Mouse (Mus musculus): Measurements from ENCODE around the gene Phf24. TPM values are rescaled to one million over a fixed set of nuclear protein-coding genes. Genes with fewer than 3 reads are reported as not detected.
A peak's percentile ranks its signal among the peaks of the same experiment; 100 is the strongest.
"Not testable (repeated sequence)": the region's sequence is repeated elsewhere in the genome, so short reads cannot be mapped to it uniquely, and the experiment has no call there.

Phf24 gene
- total RNA-seq, 4 experiments from 2014 or later = 0.27 to 0.67 (median 0.50) TPM

DNA sequence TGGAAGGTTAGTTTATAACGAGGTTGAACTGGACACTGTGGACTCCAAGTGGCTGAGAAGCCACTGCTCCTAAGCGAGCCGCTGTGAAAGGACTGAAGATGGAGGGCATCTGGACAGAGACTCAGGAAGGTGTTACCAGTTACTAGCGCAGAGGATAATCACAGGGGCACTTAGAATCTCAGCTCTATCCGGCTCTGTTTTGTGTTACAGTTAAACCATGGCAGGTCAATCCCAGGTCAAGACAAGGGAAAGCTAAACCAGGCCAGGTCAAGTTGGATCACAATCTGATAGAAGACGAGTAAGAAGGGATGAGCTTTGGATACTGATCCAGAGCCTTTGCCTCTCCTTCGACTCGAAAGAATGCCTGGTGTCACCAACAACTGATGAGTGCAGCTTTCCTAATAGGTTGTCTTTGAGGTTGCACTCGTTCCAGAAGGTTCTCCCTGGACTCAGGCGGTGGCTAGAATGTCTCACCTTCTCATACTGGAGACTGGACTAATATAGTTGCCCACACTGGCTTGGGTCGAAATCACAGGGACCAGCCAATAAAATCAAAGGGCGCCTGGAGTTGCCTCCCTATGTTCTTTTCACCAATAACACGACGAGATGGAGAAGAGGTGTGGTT, 32.7 kb downstream of the Phf24 start:
- DNase-seq (ENCODE audit: low spot score in 2 of 2) = no peak

DNA sequence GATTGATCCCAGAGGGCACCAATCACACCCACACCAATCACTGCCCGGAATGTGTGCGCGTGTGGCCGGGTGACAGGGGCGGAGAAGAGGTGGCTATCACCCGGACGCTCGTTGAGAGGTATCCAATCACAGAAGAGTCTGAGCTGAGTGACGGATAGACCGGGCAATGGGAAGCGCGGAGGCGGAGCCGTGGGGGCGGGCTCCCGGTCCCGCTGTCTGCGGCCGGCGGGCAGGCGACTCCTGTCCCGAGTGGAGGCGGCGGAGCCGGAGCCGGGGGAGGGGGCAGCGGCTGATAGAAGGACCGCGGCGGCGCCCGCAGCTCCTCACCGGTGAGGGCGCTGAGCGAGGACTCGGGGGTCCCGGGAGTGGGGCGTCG, 33.2 kb downstream of the Phf24 start, which contains the start of gene Dnajb5:
Gene Dnajb5 (plus strand): TSS at position 139 of the 376 bp plus-strand sequence.
- DNase-seq (ENCODE audit: low spot score in 2 of 2) = peak; percentile 98 to 99

DNA sequence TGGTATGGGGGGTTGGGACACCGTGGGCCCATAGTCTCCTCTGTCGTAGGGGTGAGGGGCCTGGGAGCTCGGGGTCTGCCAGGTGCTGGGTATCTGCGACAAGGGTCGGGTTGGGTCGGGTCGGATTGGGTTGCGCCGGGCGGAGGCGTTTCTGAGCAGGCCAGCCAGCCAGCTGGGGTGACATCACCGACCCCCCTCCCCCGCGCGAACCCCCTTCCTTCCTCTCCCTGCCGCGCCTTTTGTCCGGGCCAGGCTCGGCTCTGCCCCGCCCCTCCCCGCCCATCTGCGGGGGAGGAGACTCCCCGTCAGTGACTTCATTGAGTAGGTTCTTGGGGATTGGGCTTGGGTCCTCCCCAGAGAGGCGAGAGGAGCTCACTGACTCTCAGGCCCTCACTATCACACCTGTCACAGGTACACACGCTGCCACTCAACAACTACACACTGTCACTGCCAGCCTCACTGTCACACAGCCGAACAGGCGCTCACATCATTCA, 33.7 kb downstream of the Phf24 start:
- peak; percentile 91 to 92 for DNase-seq (ENCODE audit: low spot score in 2 of 2)

DNA sequence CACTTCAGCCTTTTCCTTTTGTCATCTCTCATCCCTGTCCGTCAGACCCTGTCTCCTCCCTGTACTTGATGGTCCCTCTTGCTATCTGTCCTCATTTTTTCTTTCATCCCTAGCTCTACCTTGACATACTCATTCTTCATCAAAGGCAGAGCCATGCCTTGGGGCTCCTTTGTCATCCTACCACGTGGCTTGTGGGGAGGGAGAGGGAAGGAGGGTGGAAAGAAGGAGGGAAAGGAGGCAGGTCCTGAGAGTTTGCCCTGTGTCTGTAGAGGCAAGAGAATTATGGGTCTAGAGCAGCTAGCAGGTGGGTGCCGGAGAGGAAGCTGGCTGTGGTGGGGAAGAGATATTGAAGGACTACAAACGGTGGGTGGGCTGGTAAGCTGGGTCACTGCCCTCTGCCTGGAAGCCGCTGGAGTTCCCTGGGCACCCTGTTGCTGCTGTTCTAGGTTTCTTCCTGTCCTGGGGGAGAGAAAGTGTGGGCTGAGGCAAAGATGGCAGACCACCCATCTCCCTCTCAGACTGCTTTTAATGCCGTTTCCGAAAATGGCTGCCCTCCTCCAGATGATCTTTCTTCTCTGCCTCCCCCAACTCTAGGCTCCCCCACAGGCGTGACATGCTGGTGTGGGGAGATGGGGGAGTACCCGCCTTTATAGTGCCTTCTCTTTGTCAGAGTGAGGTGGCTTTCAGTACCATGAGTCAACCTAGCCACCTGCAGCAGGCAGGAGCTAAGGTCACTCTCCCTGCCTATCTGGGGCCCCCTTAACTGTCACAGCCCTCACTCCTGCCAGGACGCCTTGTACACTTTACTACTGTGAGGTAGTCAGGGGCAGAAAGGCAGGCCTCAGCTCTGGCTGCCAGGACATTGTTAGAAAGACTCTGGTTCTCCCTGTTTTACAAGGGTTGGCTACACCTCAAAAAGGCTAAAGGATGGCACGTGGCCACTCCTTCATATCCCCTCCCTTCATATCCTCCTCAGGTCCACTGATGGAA, 35.0 kb downstream of the Phf24 start:
- DNase-seq (ENCODE audit: low spot score in 2 of 2) = peak in 1 of 2 experiments; percentile 26

DNA sequence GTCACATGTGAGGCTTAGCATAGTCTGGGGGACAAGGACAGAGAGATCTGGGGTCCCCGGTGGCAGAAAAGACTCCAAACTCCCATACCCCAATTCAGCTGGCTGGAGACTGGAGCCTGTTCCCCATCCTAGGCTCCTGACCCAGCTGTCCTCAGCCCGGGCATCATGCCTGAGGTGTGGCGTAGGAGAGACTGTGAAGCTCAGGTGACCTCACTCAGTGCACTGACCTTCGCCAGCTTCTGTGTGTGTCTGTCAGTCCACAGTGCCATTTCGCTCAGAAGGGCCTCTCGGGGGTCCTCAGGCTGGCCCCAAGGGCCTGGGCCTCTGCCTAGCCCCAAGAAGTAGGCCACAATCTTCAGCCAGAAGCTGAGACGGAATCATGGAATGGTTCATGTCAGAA, 36.1 kb downstream of the Phf24 start:
- DNase-seq (ENCODE audit: low spot score in 2 of 2) = peak; percentile 78 to 87

DNA sequence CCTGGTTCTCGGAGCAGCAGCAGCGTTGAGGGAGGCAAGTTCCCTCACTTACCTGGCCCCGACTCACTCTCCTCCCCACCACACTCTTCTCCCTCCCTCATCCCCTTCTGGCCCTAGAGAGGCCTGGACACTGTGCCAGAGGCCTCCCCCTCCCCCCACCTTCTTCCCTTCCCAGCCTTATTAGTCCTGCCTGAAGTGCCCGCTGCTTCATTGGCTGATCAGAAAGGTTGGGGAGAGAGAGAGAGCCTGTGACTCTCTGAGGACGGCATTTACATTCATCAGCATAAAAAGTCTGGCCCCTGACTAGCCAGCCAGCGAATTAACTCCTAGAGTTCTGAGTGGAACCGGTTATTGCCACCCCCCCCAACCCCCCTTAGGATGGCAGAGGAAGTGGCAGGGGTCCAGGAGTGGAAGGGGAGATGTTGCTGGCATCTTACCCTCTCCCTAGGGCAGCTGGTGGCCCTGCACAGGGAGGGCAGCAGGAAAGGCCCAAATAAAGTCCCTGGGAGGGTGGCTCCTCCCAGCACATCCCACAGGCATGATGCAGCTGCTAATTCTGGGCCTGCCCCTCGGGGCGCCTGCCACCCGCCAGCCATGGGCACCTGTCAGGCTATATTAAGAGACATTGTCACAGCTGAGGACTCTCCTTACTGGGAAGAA, 37.1 kb downstream of the Phf24 start:
- DNase-seq (ENCODE audit: low spot score in 2 of 2) = peak; percentile 84 to 89

DNA sequence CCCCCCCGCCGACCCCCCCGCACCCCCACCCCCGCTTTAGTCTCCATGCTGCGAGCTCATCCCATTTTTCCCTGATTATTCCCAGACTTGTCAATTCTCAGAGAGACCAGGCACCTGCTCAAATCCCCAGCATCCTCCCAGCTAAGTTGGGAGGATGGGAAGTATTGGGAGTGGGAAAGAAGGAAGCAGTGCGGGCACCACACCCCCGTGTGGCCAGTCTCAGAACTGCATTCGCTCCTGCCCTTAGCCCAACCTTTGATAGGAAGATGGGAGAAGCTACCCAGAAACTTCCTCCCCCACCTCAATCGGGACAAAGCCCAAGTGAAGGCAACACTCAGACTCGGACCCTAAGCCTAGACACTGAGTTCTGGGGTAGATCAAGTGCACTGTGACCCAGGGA, 37.8 kb downstream of the Phf24 start:
- peak; percentile 81 to 82 for DNase-seq (ENCODE audit: low spot score in 2 of 2)

DNA sequence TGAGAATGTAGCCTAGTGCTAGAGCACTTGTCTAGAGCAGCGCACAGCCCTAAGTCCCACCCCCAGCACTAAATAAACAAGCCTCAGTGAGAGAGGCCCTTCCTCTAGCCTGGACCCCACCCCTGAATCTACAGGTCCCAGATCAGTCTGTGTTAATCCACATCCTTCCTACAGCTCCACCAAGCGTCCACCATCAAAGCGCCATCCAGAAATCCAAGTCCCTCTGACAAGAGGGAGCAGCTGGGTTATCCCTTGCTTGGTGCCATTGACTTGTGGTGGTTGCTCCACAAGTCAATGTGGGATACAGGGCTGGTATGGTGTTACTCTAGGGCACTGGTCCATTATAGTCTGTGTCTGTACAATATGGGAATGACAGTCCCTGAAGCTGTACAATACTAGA, 38.7 kb downstream of the Phf24 start:
- DNase-seq (ENCODE audit: low spot score in 2 of 2) = no peak

DNA sequence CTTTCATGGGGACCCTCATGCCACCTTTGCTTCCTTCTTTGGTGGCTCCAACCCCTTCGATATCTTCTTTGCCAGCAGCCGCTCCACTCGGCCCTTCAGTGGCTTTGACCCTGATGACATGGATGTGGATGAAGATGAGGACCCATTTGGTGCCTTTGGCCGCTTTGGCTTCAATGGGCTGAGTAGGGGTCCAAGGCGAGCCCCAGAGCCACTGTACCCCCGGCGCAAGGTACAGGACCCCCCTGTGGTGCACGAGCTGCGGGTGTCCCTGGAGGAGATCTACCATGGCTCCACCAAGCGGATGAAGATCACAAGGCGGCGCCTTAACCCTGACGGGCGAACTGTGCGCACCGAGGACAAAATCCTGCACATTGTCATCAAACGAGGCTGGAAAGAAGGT, 40.1 kb downstream of the Phf24 start:
- no peak for DNase-seq (ENCODE audit: low spot score in 2 of 2)

DNA sequence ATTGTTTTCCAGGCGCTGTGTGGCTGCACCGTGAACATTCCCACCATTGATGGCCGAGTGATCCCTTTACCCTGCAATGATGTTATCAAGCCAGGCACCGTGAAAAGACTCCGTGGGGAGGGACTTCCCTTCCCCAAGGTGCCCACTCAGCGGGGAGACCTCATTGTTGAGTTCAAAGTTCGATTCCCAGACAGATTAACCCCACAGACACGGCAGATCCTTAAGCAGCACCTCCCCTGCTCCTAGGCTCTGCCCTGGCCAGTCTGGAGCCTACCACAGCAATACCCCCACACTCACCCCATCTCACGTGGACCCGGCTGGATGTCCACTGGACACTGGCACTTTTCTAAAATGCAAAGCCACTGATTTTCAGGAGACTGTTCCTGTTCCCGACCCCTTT, 40.8 kb downstream of the Phf24 start:
- no peak for DNase-seq (ENCODE audit: low spot score in 2 of 2)

DNA sequence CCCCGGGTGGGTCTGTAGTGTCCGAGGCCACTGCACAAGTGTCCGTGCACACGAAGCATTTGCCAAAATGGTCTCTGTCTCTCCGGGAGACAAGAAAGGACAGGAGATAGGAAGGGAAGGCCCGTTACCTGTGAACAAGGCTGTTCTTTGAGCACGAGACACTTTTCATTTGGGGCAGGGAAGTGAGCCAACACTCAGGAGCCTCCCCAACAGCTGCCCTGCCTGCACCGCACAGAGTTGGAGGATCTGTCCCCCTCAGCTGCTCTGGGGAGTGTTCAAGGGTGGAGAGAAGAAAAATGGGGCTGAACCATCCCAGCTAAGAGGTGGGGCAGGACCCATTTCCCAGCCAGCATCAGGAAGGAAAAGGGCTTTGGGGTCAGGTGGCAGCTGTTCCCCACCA, 41.5 kb downstream of the Phf24 start:
- no peak for DNase-seq (ENCODE audit: low spot score in 2 of 2)

DNA sequence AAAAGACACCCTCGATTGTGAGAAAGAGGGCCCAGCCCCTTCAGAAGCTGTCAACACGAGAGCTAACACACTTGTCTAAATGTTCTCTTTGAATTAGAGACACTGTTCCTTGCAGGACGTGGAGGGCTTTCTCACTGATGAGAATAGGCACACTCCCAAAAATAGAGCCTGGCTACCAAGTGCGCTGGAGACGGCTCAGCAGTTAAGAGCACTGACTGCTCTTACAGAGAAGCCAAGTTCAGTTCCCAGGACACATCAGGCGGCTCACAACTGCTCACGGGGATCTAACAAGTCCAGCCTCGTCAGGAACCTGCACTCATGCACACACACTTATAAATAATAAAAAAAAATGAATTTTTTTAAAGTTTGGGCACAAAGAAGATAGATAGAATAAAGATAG, 42.5 kb downstream of the Phf24 start:
- DNase-seq (ENCODE audit: low spot score in 2 of 2) = no peak

DNA sequence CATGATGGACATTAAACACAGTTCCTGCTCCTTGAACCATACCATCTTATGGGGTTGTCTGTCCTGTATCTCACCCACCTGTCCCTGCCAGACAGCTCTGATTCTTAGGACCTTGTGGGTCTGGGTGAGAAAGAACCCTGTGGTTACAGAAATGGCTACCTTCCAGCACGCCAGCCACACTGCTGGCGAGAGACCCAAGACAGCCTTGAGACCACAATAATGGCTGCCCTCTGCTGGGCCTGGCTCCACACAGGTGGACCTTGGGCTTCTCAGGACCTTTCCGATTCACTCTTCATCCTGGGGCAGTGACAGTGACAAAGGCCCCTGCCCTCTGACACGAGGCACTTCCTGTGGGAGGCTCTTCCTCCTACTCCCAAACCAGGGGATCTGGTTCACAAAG, 42.9 kb downstream of the Phf24 start:
- no peak for DNase-seq (ENCODE audit: low spot score in 2 of 2)

DNA sequence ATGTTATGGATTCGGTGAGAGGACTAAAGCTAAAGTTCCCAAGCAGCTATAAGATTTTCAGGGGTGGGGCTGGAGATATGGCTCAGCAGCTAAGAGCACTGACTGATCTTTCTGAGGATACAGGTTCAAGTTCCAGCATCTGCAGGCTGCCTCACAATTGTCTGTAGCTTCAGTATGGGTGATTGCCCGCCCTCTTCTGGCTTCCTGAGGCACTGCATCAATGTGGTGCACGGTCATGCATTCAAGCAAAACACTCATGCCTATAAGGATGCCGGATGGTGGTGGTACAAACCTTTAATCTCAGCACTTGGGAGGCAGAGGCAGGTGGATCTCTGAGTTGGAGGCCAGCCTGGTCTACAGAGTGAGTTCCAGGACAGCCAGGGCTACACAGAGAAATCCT, 45.1 kb downstream of the Phf24 start:
- DNase-seq (ENCODE audit: low spot score in 2 of 2) = peak in 1 of 2 experiments; percentile 46

DNA sequence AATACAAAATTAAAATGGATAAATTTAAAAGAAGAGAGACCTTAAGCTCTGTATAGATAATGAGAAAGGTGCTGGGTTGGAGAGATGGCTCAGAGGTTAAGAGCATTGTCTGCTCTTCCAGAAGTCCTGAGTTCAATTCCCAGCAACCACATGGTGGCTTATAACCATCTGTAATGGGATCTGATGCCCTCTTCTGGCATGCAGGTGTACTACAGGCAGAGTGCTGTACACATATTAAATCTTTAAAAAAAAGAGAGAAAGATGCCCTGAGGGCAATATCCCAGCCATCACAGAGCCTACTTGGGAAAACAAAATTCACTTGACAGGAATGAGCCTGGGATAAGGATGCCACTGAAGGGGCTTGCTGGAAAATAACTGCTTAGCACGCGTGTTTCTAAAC, 47.0 kb downstream of the Phf24 start:
- DNase-seq (ENCODE audit: low spot score in 2 of 2) = no peak

DNA sequence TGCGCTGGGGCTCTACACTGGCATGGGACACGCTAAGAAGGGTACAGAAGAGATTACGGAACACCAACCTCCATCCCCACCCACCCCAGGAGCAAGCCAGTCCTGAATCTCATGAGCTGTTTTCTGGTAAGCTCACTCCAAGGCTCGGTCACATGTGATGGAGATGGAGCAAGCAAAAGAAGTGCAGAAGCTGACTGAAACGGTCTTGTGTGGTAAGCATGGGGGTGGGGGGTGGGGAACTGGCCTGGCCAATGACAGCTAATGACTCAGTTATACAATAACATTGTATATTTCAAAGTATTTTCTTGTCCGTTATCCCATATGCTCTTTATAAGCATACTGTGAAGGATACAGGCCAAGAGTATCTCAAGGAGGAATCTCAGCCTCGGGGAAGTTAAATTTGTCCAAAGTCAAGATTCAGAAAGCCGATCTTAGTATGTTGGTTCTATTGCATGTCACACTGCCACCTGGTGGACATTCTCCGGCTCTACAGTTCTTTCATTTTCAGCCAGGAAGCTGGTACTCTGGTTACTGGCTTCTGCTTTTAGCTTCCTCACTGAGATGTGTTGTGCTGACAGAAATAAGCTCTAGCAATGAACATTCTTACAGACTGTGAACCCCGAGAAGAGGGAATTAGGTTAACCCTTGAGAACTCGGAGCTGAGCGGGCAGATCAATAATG, 48.7 kb downstream of the Phf24 start:
- no peak for DNase-seq (ENCODE audit: low spot score in 2 of 2)

DNA sequence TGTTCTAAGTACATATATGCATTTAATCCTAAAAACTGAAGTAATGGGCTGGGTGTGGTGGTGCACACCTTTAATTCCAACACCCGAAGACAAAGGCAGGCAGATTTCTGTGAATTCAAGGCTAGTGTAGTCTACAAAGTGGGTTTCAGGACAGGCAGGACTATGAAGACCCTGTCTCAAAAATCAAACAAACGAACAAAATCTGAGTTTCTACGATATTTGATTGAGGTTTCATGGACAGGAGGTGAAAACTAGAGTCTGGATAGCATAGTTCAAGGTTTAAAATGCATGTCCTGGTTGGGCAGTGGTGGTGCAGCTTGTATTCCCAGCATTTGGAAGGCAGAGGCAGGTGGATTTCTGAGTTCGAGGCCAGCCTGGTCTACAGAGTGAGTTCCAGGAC, 52.8 kb downstream of the Phf24 start, which contains the start of gene 1700022I11Rik:
Gene 1700022I11Rik (plus strand): TSS at position 301 of the 400 bp plus-strand sequence.
- DNase-seq (ENCODE audit: low spot score in 2 of 2) = no peak

DNA sequence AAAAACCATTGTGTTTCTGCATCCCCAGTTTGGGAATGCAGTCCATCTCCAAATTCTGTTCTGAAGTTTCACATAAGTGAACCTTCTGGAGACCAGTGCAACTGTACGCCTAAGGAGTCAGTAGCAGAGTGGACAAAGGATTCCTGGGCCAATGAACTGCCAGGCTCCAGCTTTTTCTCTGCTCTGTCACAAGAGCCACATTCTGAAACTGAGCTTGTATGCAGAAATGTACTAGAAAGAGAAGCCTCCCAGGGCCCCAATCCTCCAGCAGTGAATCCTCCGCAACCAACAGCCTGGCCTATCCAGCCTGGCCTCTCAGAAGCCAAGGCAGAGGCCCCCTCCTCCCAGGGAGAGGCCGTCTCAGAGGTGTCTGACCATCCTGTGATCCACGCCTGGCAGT, 56.5 kb downstream of the Phf24 start:
- DNase-seq (ENCODE audit: low spot score in 2 of 2) = no peak

DNA sequence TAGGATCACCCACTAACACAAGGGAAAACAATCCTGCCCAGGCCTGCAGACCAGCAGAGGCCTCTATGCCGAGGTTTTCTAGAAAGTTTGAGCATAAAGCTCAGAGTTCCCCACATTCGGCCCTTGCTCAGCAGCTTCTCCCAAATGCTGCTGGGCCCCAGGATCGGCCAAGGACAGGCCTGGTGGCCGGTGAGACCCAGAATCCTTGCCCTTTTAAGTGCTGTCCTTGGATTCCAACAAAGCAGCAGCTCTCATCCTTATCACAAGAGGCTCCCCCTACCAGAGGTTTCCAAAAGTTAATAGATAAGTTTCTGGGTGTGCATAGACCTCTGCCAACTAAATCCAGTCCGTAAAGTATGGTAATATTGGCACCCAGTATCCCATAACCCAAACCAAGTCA, 57.4 kb downstream of the Phf24 start:
- DNase-seq (ENCODE audit: low spot score in 2 of 2) = no peak

DNA sequence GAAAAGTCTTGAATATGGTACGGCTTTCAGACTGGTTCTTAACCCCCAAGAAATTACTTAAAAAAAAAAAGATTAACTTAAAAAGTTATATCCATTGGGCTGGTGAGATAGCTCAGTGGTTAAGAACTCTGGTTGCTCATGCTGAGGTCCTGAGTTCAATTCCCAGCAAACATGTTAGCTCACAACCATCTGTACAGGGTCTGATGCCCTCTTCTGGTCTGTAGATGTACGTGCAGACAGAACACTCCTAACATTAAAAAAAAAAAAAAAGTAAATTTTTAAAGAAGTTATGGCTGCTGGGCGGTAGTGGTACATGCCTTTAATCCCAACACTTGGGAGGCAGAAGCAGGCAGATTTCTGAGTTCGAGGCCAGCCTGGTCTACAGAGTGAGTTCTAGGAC, 61.6 kb downstream of the Phf24 start:
- no peak for DNase-seq (ENCODE audit: low spot score in 2 of 2)

DNA sequence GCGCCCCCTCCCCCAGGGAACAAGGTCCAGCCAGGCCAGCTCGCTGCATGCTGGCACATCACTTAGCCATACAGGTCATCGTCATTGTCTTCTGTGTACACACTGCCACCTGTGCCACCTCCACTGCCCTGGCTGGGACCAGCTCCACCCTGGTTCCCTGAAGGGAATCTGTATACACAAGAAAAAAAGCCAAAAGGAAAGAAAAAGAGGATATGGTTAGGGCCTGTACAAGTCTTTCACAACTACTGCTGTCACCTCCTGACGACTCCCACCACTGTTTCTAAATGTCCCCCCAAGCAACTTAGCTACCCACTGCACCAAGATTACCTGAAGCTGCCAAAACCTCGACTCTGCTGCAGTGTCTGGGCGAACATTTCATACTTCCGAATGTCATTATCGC, 64.0 kb downstream of the Phf24 start:
- not testable (repeated sequence) for DNase-seq (ENCODE audit: low spot score in 2 of 2)
